Comparison of ENCODE assay signal across 20 mouse cellular contexts in the genomic region with DNA sequence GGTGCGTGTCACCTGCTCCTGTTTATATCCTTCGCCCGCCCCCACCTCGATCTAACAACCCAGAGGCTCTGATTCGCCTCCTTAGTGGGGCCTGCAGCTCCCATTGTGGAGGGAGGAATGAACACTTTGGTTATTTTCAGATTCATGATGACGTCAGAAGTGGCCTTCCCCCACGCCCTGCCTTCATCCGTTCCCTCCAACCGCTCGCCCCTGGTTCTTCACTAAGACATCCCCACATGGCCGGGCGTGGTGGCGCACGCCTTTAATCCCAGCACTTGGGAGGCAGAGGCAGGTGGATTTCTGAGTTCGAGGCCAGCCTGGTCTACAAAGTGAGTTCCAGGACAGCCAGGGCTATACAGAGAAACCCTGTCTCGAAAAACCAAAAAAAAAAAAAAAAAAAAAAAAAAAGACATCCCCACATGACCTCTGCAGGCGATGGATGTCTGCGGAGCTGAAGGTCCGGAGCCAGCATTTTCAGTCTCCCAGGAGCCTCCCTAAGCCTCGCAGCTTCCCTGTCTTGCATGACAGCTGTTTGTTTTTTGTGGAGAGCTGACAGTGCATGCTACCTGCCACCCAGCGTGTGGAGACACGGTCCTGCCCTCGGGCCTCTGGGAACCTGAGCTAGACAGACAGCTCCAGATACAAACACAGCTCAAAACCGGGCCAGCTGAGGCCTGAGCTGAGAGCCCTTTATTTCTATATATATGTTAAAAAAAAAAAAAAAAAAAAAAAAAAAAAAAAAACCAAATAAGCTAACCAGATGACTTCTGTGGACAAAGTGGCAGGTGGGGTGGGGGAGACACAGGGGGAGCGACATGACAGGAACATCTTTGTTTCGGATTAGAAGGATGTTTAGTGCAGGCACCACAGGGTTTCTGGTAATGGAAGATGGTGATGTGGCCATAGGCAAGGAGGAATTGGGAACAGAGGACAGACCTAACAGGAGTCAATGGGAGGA. TPM values are rescaled to one million over a fixed set of nuclear protein-coding genes. Genes with fewer than 3 reads are reported as not detected.
DNase-seq lines count a peak whose midpoint lies in the region; ATAC-seq and TF ChIP-seq lines count a peak whose summit lies in the region.
"Had no signal": no experiment of that assay in that cellular context is flagged by ENCODE, and none has a peak within 500 bp of the region (broad histone marks: within the 10 kb centered on the region; RNA-seq: fewer than 3 reads in every experiment).

No protein-coding gene starts in this region.

- no peak for TF ChIP-seq CTCF in heart, adult 2 months (IDR thresholded peaks at IDR 0.05)

- intact Hi-C loops in heart, adult 2 months (cut with DNase I), result no loop called here
- intact Hi-C loops in heart, postnatal 10 days (cut with DNase I), result no loop called here

- peak; percentile 38 to 48 for DNase-seq in heart, adult 2 months
- DNase-seq in heart, postnatal 10 days, result no peak
- peak; percentile 28 for DNase-seq in A20 (ENCODE audit: low read depth, low spot score)
- DNase-seq in ZHBTc4 (ENCODE audit: low read depth, low spot score), result peak; percentile 52
- DNase-seq in forelimb bud, embryonic 11.5 days (ENCODE audit: low read depth, low spot score), result peak; percentile 26
- no peak for DNase-seq in lung, postnatal 25 days (ENCODE audit: low spot score)
- no peak for DNase-seq in urinary bladder, postnatal 14 days (ENCODE audit: low spot score)
- DNase-seq: adrenal gland, postnatal 14 days; cerebellum, adult 9-11 months; liver, embryonic 13.5 days; right cerebral cortex, adult 18-20 months had no signal

- 78% methylated on average over 25 of the region's 26 CpGs for WGBS in heart, adult 2 months

- no peak for TF ChIP-seq POLR2A in heart, adult 2 months (IDR thresholded peaks at IDR 0.05; ENCODE audit: insufficient read depth, low read depth, low read length)

- no peaks in the 10 kb centered on the region for H3K27me3 ChIP-seq in heart, adult 2 months (ENCODE audit: control insufficient read depth, insufficient read depth, low read length)
- H3K27me3 ChIP-seq: intestine, embryonic 15.5 days; liver, embryonic 13.5 days had no signal

- H3K27ac ChIP-seq in heart, adult 2 months, result peak overlapping the region; percentile 81
- H3K27ac ChIP-seq: intestine, embryonic 15.5 days; kidney, postnatal 0 days; liver, embryonic 13.5 days had no signal

- no peak overlapping the region for H3K9ac ChIP-seq in heart, adult 2 months (ENCODE audit: low read depth, low read length)
- H3K9ac ChIP-seq: intestine, embryonic 15.5 days; liver, embryonic 13.5 days had no signal

- H3K4me3 ChIP-seq in heart, adult 2 months, result no peak overlapping the region
- H3K4me3 ChIP-seq: intestine, embryonic 15.5 days; liver, embryonic 13.5 days had no signal

- peaks cover 18% of the 10 kb centered on the region for H3K4me1 ChIP-seq in heart, adult 2 months (ENCODE audit: control insufficient read depth, insufficient read depth, low read length)
- H3K4me1 ChIP-seq: intestine, embryonic 15.5 days had no signal

- no peak for ATAC-seq in cerebellum, adult (ENCODE audit: insufficient number of reproducible peaks, low FRiP score, low TSS enrichment)
- ATAC-seq: intestine, embryonic 15.5 days had no signal

- H3K79me2 ChIP-seq in heart, adult 2 months (replicated peaks; ENCODE audit: control insufficient read depth, insufficient read depth, low read length), result no peaks in the 10 kb centered on the region

- no peaks in the 10 kb centered on the region for H3K36me3 ChIP-seq in heart, adult 2 months (ENCODE audit: control insufficient read depth, insufficient read depth, low read length)
- H3K36me3 ChIP-seq: intestine, embryonic 15.5 days; liver, embryonic 13.5 days had no signal

- no peak for TF ChIP-seq EP300 in heart, adult 2 months (IDR thresholded peaks at IDR 0.05; ENCODE audit: insufficient read depth, low read depth, low read length)

RNA-seq across cellular contexts. Expression of gene Ninj2, which starts 59.9 kb away (rescaled TPM):
- total RNA-seq in heart, adult 2 months (2021), result not detected
- not detected in 2 replicates for polyA plus RNA-seq in heart, adult 2 months (2012; rRNA removed)
- total RNA-seq in heart, postnatal 10 days (2021), result not detected
- total RNA-seq: adrenal gland, postnatal 14 days; granulocyte monocyte progenitor cell, adult 5-6 weeks; hematopoietic stem cell, adult 5-6 weeks; megakaryocyte-erythroid progenitor cell, adult 5-6 weeks; MEL; neutrophil, adult 5-6 weeks had no signal
- polyA plus RNA-seq: forebrain, embryonic 11.5 days; intestine, embryonic 15.5 days; kidney, postnatal 0 days; liver, embryonic 13.5 days had no signal

Comparison
In these comparisons a context has a peak if more than half of its experiments do, and no peak if none do; other contexts are left out.
1. DNase-seq: peak in heart, adult 2 months (2 of 2), A20 (single experiment), ZHBTc4 (single experiment) and forelimb bud, embryonic 11.5 days (single experiment); none in heart, postnatal 10 days (0 of 2), lung, postnatal 25 days (single experiment) and urinary bladder, postnatal 14 days (single experiment).